Mouse (Mus musculus) CH12.LX (cell line): ENCODE data around the gene Fastk. TPM values are rescaled to one million over a fixed set of nuclear protein-coding genes. Genes with fewer than 3 reads are reported as not detected.
A peak's percentile ranks its signal among the peaks of the same experiment; 100 is the strongest.

Source experiments
- DNase-seq: peaks from one replicate; pipeline ENCODE4 v3.0.0-alpha.2; 2013; ENCODE audit errors: extremely low read depth
- H3K27ac ChIP-seq: 2 replicates; pipeline ENCODE4 v1.5.1; 2012; ENCODE audit warnings: low read depth, mild to moderate bottlenecking, control low read depth, moderate library complexity; ENCODE audit not compliant: insufficient read depth
- H3K27me3 ChIP-seq: replicated peaks from 2 replicates; pipeline ENCODE3; 2012; ENCODE audit warnings: inconsistent platforms
- H3K36me3 ChIP-seq, 2 experiments: replicated peaks in 1 of 2; 2 replicates each; pipeline versions ENCODE3 to v1.6.1; 2012; ENCODE audit warnings: inconsistent platforms in 1 of 2, low read length in 1 of 2, mild to moderate bottlenecking in 1 of 2, mixed read lengths in 1 of 2, moderate library complexity in 1 of 2; ENCODE audit not compliant: control insufficient read depth in 1 of 2, insufficient read depth in 1 of 2
- H3K4me1 ChIP-seq, 2 experiments: 2 replicates each; pipeline ENCODE4 v1.6.1; 2012; ENCODE audit warnings: inconsistent platforms in 1 of 2, moderate library complexity in 1 of 2; ENCODE audit not compliant: insufficient read depth in 2 of 2, control insufficient read depth in 1 of 2
- H3K4me2 ChIP-seq: 2 replicates; pipeline ENCODE4 v1.6.1; 2012; ENCODE audit warnings: low read depth, mild to moderate bottlenecking, control low read depth; ENCODE audit not compliant: poor library complexity, insufficient read depth, severe bottlenecking
- H3K4me3 ChIP-seq, 3 experiments: fragments of 150-350 bp in 1 of 3; sonication (generic) in 1 of 3; replicated peaks in 1 of 3; 2 replicates each; pipeline versions ENCODE3 to v1.5.1; 2011 to 2012; ENCODE audit warnings: low read depth in 2 of 3, low read length in 2 of 3, mild to moderate bottlenecking in 2 of 3, moderate library complexity in 2 of 3, control low read depth in 1 of 3, improper control_type of control experiment in 1 of 3, inconsistent platforms in 1 of 3, mixed read lengths in 1 of 3; ENCODE audit not compliant: poor library complexity in 1 of 3
- H3K79me2 ChIP-seq: replicated peaks from 2 replicates; pipeline ENCODE4 v1.6.1; 2012; ENCODE audit warnings: mild to moderate bottlenecking, moderate library complexity; ENCODE audit not compliant: control insufficient read depth, poor library complexity, insufficient read depth, severe bottlenecking; ENCODE audit errors: extremely low read depth
- H3K9ac ChIP-seq: 2 replicates; pipeline ENCODE4 v1.6.1; 2012; ENCODE audit warnings: low read depth, mild to moderate bottlenecking, control low read depth, moderate library complexity; ENCODE audit not compliant: insufficient read depth
- H3K9me3 ChIP-seq: replicated peaks from 2 replicates; pipeline ENCODE3; 2012; ENCODE audit warnings: low read length, inconsistent platforms, mixed read lengths
- BHLHE40 ChIP-seq: IDR thresholded peaks from 2 replicates; pipeline ENCODE4 v1.6.1; 2011; ENCODE audit warnings: mild to moderate bottlenecking, low read depth, low read length, improper control_type of control experiment
- CHD1 ChIP-seq: IDR thresholded peaks from 2 replicates; pipeline ENCODE4 v1.6.1; 2012; ENCODE audit warnings: low read depth, low read length, improper control_type of control experiment, inconsistent platforms
- CTCF ChIP-seq, 2 experiments: IDR thresholded peaks in 1 of 2; conservative IDR thresholded peaks in 1 of 2; 2 replicates each; pipeline ENCODE4 v1.5.1; 2011 to 2012; ENCODE audit warnings: low read depth in 2 of 2, low read length in 2 of 2, improper control_type of control experiment in 1 of 2, inconsistent platforms in 1 of 2, mild to moderate bottlenecking in 1 of 2, moderate library complexity in 1 of 2
- E2F4 ChIP-seq: IDR thresholded peaks from 2 replicates; pipeline ENCODE4 v1.6.1; 2011; ENCODE audit warnings: low read depth, low read length, improper control_type of control experiment; ENCODE audit not compliant: insufficient replicate concordance
- ELF1 ChIP-seq: IDR thresholded peaks from 2 replicates; pipeline ENCODE4 v1.6.1; 2014; ENCODE audit warnings: low read depth, mild to moderate bottlenecking, inconsistent platforms, low read length, improper control_type of control experiment
- EP300 ChIP-seq: IDR thresholded peaks from 2 replicates; pipeline ENCODE4 v1.6.1; 2011; ENCODE audit warnings: low read length, improper control_type of control experiment
- ETS1 ChIP-seq: conservative IDR thresholded peaks from 2 replicates; pipeline ENCODE4 v1.6.1; 2012; ENCODE audit warnings: low read depth, mild to moderate bottlenecking, inconsistent platforms, low read length, improper control_type of control experiment, moderate library complexity
- HCFC1 ChIP-seq: IDR thresholded peaks from 2 replicates; pipeline ENCODE4 v1.6.1; 2012; ENCODE audit warnings: low read depth, mild to moderate bottlenecking, inconsistent platforms, low read length, improper control_type of control experiment
- JUND ChIP-seq: conservative IDR thresholded peaks from 2 replicates; pipeline ENCODE4 v1.6.1; 2011; ENCODE audit warnings: low read depth, low read length, improper control_type of control experiment
- KAT2A ChIP-seq: IDR thresholded peaks from 2 replicates; pipeline ENCODE4 v1.6.1; 2012; ENCODE audit warnings: low read length, improper control_type of control experiment, inconsistent platforms; ENCODE audit not compliant: insufficient replicate concordance
- NRF1 ChIP-seq: IDR thresholded peaks from 2 replicates; pipeline ENCODE4 v1.6.1; 2014; ENCODE audit warnings: low read depth, mild to moderate bottlenecking, inconsistent platforms, low read length, improper control_type of control experiment, moderate library complexity
- PAX5 ChIP-seq: IDR thresholded peaks from 2 replicates; pipeline ENCODE4 v1.6.1; 2012; ENCODE audit warnings: low read length, inconsistent platforms, mixed read lengths
- POLR2AphosphoS2 ChIP-seq: IDR thresholded peaks from 2 replicates; pipeline ENCODE4 v1.6.1; 2011; ENCODE audit warnings: low read depth, low read length, improper control_type of control experiment
- RAD21 ChIP-seq: IDR thresholded peaks from 2 replicates; pipeline ENCODE4 v1.6.1; 2011; ENCODE audit warnings: low read depth, mild to moderate bottlenecking, low read length, improper control_type of control experiment, moderate library complexity
- RCOR1 ChIP-seq: conservative IDR thresholded peaks from 2 replicates; pipeline ENCODE4 v1.6.1; 2012; ENCODE audit warnings: low read depth, mild to moderate bottlenecking, inconsistent platforms, low read length, improper control_type of control experiment
- SIN3A ChIP-seq: IDR thresholded peaks from 2 replicates; pipeline ENCODE4 v1.6.1; 2012; ENCODE audit warnings: low read length, improper control_type of control experiment, inconsistent platforms
- SMC3 ChIP-seq: IDR thresholded peaks from 2 replicates; pipeline ENCODE4 v1.6.1; 2011; ENCODE audit warnings: low read depth, low read length, improper control_type of control experiment
- TCF12 ChIP-seq: IDR thresholded peaks from 2 replicates; pipeline ENCODE4 v1.6.1; 2014; ENCODE audit warnings: low read depth, mild to moderate bottlenecking, inconsistent platforms, low read length, improper control_type of control experiment
- UBTF ChIP-seq: IDR thresholded peaks from 2 replicates; pipeline ENCODE4 v1.6.1; 2012; ENCODE audit warnings: low read depth, mild to moderate bottlenecking, inconsistent platforms, low read length, improper control_type of control experiment, moderate library complexity
- USF1 ChIP-seq: IDR thresholded peaks from 2 replicates; pipeline ENCODE4 v1.6.1; 2014; ENCODE audit warnings: low read depth, mild to moderate bottlenecking, inconsistent platforms, low read length, improper control_type of control experiment
- USF2 ChIP-seq: conservative IDR thresholded peaks from 2 replicates; pipeline ENCODE4 v1.6.1; 2011; ENCODE audit warnings: low read depth, low read length, improper control_type of control experiment
- ZC3H11A ChIP-seq: IDR thresholded peaks from 2 replicates; pipeline ENCODE4 v1.6.1; 2012; ENCODE audit warnings: low read depth, mild to moderate bottlenecking, inconsistent platforms, low read length, improper control_type of control experiment
- ZMIZ1 ChIP-seq: IDR thresholded peaks from 2 replicates; pipeline ENCODE4 v1.6.1; 2012; ENCODE audit warnings: low read depth, mild to moderate bottlenecking, inconsistent platforms, low read length, improper control_type of control experiment
- dilution Hi-C: fragments of 300-500 bp; cut with MboI; formaldehyde crosslinking; loops from 2 replicates; pipeline ENCODE4 v1.14.3; 2020; ENCODE audit warnings: low sequenced_read_pairs; ENCODE audit not compliant: extremely low pct_unique_long_range_greater_than_20kb, extremely low pct_ligation_motif_present
- in situ Hi-C: fragments of 300-500 bp; cut with MboI; formaldehyde crosslinking; loops from 3 replicates; pipeline ENCODE4 v1.14.3; 2019; ENCODE audit warnings: low sequenced_read_pairs, low pct_ligation_motif_present, low pct_unique_long_range_greater_than_20kb, mixed read lengths
- polyA plus RNA-seq: library from polyadenylated mRNA; unstranded; fragments of >175 nt; gene quantifications from 2 replicates; pipeline ENCODE4 v1.2.1, GENCODE M21; 2012; ENCODE audit warnings: low read depth; ENCODE audit not compliant: insufficient read length
- total RNA-seq, 2 experiments: library from RNA; depleted of rRNA; stranded (reverse); fragments of 300-350 nt in 1 of 2; fragments of >200 nt in 1 of 2; gene quantifications; 2 replicates each; pipeline ENCODE4 v1.2.3; 2012 to 2014

Gene Fastk
- total and polyA plus RNA-seq, 3 experiments = 44.8 to 88.0 (median 61.4) TPM

DNA sequence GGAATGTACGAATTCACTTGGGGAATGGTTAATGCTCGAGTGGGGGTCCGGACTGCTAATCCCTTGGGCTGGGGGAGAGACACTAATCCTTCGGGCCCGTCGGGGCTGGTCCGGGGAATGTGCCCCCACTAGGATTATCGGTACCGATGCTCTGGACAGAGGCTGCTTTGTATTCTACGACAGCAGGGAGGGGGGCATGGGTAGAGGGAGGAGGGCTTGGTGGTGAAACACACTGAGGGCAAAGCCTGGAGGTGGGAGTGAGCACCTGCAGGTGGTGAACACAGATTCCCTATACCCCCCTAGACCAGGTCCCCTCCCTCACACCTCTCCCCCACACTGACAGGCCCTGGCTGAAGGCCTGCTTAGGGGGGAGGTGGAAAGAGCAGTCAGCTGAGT, 19.1 kb downstream of the Fastk start:
- DNase-seq = no peak
- H3K9me3 ChIP-seq = no peaks in the 10 kb centered on the region
- H3K9ac ChIP-seq = peak overlapping the region; percentile 54
- no peak for TF ChIP-seq CTCF (conservative IDR thresholded peaks at IDR 0.05 in 1 of 2, IDR thresholded peaks at IDR 0.05 in 1 of 2; ENCODE audit: low read depth in 2 of 2, low read length in 2 of 2)
- TF ChIP-seq TCF12 = no peak
- TF ChIP-seq POLR2AphosphoS2 = no peak
- TF ChIP-seq RAD21 = no peak
- TF ChIP-seq UBTF = no peak
- no peak for TF ChIP-seq EP300
- H3K27ac ChIP-seq = no peak overlapping the region
- dilution Hi-C loops = no loop called here
- H3K36me3 ChIP-seq = peaks cover 18 to 43% of the 10 kb centered on the region in 2 experiments
- H3K27me3 ChIP-seq = no peaks in the 10 kb centered on the region
- peak overlapping the region; percentile 55 for H3K4me2 ChIP-seq
- peaks cover 16 to 41% of the 10 kb centered on the region in 2 experiments for H3K4me1 ChIP-seq
- H3K79me2 ChIP-seq = peaks cover 10% of the 10 kb centered on the region; the same call in 1 of the 2 replicates
- in situ Hi-C loops = no loop called here
- peak overlapping the region; percentile 63 to 94 (median 68) for H3K4me3 ChIP-seq

DNA sequence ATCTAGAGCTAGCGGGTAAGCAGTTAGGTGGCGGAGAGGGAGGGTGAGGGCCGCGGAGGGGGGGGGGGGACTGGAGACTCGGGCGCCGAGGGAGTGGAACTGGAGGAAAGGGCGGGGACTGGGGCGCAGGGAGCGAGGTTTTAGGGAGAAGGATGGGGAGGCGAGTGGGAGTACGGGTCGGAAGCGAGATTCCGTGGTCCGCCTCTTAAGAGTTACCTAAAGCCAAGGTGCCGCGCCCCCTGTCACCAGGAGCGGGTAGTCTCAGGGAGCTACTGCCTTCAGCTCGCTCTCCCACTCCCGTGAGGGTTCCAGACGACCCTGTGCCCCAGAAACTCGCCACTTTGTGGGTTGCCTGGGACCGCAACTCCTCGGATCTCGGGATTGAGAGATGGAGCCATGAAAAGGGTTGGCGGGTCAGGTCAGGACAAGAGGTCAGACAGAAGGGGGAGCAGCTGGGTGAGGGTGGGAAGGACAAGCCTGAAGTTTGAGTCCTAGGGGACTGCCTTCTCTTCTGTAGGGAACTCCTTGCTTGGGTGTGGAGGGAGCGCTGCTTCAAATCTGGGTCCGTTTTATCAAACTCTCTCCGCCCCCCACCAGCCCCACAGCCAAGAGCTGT, 19.6 kb downstream of the Fastk start:
- no peak overlapping the region for H3K27ac ChIP-seq
- TF ChIP-seq CTCF (conservative IDR thresholded peaks at IDR 0.05 in 1 of 2, IDR thresholded peaks at IDR 0.05 in 1 of 2; ENCODE audit: low read depth in 2 of 2, low read length in 2 of 2) (peak in 1 of 2 experiments; percentile 46; a peak in 2 of 4 replicates), PAX5 (no peak), KAT2A (no peak)
- TF ChIP-seq, all 38 proteins: peak for 1
- Histone ChIP-seq H3K9me3 (no peaks in the 10 kb centered on the region), H3K27me3 (no peaks in the 10 kb centered on the region), H3K9ac (peak overlapping the region; percentile 54), H3K4me3 (peak overlapping the region; percentile 63 to 94 (median 68)), H3K36me3 (peaks cover 14 to 43% of the 10 kb centered on the region in 2 experiments), H3K4me1 (peaks cover 16 to 41% of the 10 kb centered on the region in 2 experiments), H3K4me2 (peak overlapping the region; percentile 55), H3K79me2 (peaks cover 10% of the 10 kb centered on the region; the same call in 1 of the 2 replicates)
- in situ Hi-C loops (no loop called here), dilution Hi-C loops (no loop called here)
- DNase-seq = peak; percentile 53

DNA sequence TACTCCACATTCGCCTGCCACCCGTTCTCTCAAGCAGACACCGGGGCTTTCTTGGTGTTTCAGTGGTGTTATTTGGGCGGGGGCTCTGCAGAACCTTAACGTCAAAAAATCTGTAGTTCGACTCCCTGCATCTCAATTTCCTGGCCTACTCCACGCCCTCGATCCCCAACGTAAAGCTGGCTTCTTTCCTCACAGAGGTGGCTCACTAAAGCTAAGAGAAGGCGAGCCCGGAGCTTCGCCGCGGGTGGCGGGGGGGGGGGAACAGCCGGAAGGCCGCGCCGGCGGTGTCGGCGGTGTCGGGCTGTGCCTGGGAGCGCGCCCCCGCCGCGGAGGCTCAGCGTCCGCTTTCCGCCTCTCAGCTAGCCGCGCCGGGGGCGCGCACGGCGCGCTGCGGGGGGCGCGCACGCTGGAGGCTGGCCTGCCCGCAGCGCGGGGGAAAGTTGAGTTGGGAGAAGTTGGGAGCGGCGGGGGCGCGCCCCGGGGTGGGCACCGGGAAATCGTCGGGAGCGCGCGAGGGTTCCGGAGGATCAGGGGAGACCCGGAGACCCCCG, 20.2 kb downstream of the Fastk start:
- no peaks in the 10 kb centered on the region for H3K27me3 ChIP-seq
- in situ Hi-C loops = loop anchor here (5.0 kb wide), 1 partner anchor 32 kb away; no protein-coding TSS in a partner anchor
- TF ChIP-seq E2F4 (no peak), SMC3 (no peak), ZMIZ1 (no peak), POLR2AphosphoS2 (no peak), SIN3A (no peak), RCOR1 (no peak), ELF1 (peak; percentile 66), ZC3H11A (no peak), CHD1 (no peak), BHLHE40 (no peak), NRF1 (peak; percentile 37; the same call in 1 of the 2 replicates), USF1 (no peak), JUND (no peak), RAD21 (no peak), TCF12 (peak; percentile 40; the same call in 1 of the 2 replicates), HCFC1 (peak; percentile 29; the same call in 1 of the 2 replicates), USF2 (no peak), ETS1 (no peak)

More for the DNA sequence above, 20.2 kb downstream of the Fastk start:
- Histone ChIP-seq H3K36me3 (peaks cover 14 to 43% of the 10 kb centered on the region in 2 experiments), H3K4me2 (peak overlapping the region; percentile 84), H3K27ac (peak overlapping the region; percentile 10; the same call in 1 of the 2 replicates), H3K9ac (peak overlapping the region; percentile 97), H3K4me1 (peaks cover 16 to 41% of the 10 kb centered on the region in 2 experiments), H3K4me3 (peak overlapping the region; percentile 68 to 94 (median 86)), H3K79me2 (peaks cover 10% of the 10 kb centered on the region; the same call in 1 of the 2 replicates), H3K9me3 (no peaks in the 10 kb centered on the region)
- dilution Hi-C loops = no loop called here
- peak; percentile 74 for DNase-seq
